Mouse (Mus musculus) right cerebral cortex, adult 2 months (tissue): ENCODE results near the gene Dhps.

Experiments
- DNase-seq, 2 experiments: peaks; one replicate each; pipeline ENCODE4 v3.0.0; 2021 to 2022; ENCODE audit warnings: low spot score in 2 of 2

Gene Dhps

GRCm38 (mm10) chr8:85071514-85072281 is at the start of gene Dhps:
Gene Dhps (plus strand): TSS chr8:85071757.
- DNase-seq, result peak; percentile 91 to 94

GRCm38 (mm10) chr8:85023846-85024245 is 47.7 kb upstream of the Dhps start:
- no peak for DNase-seq

- DNase-seq, result peak; percentile 81 to 85
Observed at GRCm38 (mm10) chr8:85025098-85025932, 46.2 kb upstream of the Dhps start, which contains the start of gene Asna1. Gene Asna1 (minus strand): TSS chr8:85025281.

GRCm38 (mm10) chr8:85026670-85027515 is 44.7 kb upstream of the Dhps start, which contains the start of gene Trir:
Gene Trir (plus strand): TSS chr8:85026823.
- DNase-seq, result peak; percentile 95 to 96

DNA sequence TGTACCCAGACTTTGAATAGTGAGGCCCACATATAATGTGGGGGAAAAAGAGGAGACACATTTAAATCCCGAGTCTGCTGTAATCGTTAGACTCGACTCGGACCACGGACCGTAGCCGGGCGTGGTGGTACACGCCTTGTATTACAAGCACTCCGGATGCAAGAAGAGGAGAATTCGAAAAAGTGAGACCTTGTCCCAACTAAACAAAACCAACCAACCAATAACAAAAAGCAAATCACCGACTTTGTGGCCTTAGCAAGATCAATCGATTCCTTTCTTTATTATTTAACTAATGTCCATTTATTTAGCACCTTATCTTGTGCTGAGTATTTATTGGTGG is 44.1 kb upstream of the Dhps start:
- no peak for DNase-seq

DNA sequence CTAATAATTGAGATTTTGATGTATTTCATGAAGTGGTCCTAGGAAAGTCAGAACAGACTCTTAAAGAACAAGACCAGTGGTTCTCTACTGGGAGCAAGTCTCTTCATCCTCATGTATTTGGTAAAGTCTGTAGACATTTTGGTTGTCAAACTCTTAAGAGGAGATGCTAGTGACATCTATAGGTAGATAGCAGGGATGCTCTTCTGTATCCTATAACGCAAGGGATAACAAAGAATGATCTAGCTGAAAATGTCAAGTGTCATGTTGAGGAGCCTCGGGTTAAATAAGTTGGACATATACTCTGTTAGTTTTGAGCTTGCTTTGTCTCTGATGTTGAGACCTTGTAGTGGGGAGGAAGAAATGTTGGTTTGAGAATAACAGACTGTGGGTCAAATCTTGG is 43.6 kb upstream of the Dhps start:
- DNase-seq, result no peak

- no peak for DNase-seq
Observed at GRCm38 (mm10) chr8:85029271-85029670, 42.3 kb upstream of the Dhps start.

DNA sequence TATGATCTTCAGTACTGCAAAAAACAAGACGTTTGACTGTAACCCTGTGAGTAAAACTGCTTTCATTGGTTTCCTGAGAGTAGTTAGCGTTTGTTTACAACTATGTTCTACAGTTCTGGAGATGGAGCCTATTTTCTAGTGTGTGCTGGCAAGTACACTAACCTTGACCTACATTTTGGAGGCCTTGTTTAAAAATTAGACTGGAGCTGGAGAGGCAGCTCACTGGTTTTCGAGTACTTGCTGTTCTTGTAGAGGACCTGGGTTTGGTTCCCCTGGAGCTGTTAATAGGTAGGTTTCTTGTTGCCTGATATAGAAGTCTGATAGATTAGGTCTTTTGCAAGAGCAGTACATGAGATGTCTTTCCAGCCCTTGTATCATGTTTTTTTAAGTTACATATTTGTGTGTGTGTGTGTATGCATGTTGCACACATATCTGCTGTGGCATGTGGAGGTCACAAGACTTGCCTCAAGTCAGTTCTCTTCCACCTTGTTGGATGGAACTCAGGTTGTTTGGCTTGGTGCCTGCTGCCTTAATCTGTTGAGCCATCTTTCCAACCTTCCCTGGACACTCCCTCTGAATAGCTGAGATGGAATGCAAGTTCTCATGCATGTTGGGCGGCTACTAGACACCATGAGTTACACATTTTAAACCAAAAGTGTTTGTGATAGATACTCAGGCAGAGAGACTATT is 38.8 kb upstream of the Dhps start:
- DNase-seq, result no peak

DNA sequence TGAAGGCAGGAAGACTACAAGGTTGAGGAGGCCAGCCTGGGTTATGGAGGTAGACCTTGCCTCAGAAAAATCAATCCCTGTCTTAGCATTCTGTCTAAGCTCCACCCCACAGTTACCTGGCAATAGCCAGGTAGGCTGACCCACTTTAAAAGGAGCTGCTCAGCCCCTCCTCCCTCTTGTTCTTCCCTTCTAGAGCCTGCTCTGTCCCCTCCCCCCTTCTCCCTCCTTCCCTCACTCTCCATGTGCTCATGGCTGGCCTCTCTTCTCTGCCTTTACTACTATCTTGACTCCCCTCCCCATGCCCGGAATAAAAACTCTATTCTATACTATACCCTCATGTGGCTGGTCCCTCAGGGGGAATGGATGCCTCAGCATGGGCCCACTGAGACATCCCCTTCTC is 37.7 kb upstream of the Dhps start:
- no peak for DNase-seq

DNA sequence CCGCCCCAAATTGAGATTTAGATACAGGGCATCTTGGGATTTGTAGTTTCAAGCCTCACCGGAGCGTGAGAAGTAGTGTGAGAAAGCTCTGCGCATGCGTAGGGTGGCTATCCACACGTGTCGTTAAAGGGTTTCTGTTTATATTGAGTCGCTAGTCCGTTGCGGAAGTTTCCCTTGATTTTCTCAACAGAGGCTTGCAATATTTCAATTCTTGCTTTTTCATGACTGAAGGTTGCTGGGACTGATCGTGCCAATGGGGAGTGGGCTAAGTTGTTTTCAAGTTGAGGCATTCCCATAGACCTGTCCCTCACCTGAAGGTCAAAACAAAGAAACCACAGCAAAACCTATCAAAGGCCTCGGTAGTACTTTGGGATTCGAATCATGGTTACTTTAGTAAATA is 36.8 kb upstream of the Dhps start:
- peak; percentile 72 to 76 for DNase-seq

- no peak for DNase-seq
Observed at GRCm38 (mm10) chr8:85035165-85035727, 36.3 kb upstream of the Dhps start.

- DNase-seq, result no peak
Observed at GRCm38 (mm10) chr8:85035728-85036310, 35.7 kb upstream of the Dhps start.

- no peak for DNase-seq
Observed at GRCm38 (mm10) chr8:85036381-85036717, 35.2 kb upstream of the Dhps start.

- DNase-seq, result peak; percentile 92 to 94
Observed at GRCm38 (mm10) chr8:85036718-85037365, 34.7 kb upstream of the Dhps start, which contains the start of gene Tnpo2. Gene Tnpo2 (plus strand): TSS chr8:85036915.

DNA sequence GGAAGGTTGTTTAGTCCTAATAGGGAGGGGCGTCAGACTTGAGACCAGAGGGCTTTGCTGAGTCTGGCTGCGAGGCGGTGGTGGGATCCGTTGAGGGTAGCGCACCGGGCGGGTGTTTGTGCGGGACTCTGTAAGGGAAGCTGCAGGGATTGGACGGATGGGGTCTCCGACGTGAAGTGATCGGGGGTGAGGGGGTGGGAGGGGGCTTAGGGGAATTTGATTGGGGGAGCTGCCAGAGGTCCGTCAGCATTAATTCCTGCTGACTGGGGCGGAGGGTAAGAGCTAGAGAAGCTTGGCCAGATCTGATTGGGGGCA is 34.2 kb upstream of the Dhps start:
- DNase-seq, result peak in 1 of 2 experiments; percentile 43

DNA sequence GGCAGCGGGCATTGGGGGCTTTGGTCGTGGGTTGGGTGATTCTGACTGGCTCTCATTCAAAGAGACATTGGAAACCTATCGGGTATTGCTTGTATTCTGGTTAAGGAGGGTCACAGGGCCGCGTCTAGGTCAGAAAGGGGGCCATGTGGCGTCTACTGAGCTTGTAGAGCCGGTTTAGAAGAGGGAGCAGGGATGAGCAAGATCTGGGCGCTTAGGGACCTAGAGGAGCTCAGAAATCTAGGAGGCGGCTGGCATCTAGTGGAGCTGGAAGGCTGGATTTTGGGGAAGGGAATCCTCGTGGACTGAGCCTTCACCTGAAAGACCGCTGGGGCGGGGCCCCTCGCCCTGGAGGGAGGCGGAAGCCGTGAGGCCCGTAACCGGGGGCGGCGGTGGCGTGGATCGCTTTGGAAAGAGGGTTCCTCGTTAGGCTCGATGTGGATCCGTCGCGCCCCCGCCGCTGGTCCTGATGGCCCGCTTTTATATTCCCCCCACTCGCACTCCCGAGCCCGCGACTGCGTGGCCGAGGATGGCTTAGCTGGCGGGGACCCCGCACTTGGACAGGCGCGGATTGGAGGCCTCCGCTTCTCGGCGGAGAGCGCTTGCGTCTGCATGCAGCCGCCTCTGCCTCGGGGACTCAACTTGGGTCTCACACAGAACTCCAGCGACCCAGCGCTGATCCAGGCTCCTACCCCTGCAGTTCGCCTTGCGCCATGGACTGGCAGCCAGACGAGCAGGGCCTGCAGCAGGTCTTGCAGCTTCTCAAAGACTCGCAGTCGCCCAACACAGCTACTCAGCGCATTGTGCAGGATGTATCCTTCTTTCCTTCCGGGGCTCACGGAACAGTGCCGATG is 33.7 kb upstream of the Dhps start:
- DNase-seq, result peak; percentile 63 to 64

- DNase-seq, result no peak
Observed at GRCm38 (mm10) chr8:85043619-85044018, 27.9 kb upstream of the Dhps start.

DNA sequence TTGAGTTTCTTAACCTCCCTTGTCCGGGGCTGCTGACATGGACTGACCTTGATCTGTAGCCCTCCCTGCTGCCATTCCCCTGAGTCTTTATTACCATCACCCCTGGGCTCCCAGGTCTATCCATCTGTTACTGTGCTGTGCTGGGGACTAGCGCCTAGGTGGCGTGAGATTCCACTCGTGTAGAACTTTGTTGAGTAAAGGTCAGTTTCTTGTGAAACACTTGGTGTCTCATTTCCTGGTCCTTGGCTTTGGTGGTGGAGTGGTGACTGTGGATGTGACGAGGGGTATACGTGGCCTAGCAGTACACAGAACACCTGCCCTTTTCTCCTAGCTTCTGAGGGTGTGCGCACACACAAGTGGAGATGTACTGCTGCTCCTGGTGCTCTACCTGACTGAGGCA is 14.2 kb upstream of the Dhps start:
- no peak for DNase-seq

DNA sequence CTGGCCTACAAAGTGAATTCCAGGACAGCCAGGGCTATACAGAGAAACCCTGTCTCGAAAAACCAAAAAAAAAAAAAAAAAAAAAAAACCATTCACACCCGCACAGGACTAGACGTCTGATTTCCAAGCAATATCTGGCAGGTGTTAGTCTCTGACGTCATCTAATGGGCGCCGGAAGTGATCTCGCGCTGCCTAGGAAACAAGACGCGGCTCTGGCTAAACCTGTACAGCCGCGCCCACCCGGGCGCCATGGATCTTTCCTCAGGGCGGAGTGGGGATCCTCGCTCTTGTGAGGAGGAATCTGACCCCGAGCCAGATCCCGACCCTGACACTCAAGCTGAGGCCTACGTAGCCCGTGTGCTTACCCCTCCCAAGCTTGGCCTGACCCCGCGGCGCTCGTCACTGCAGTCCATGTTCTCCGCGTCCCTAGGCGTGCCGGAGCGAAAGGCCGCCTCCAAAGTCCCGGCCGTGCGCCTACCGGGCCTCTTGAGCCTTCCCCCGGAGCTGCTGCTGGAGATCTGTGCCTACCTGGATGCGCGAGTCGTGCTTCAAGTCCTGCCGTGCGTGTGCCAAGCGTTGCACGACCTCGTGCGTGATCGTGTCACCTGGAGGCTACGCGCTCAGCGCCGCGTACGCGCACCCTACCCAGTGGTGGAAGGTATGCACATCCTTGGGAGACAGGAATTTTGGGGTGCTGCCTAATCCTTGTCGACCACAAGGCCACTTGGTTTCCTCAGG is 11.5 kb upstream of the Dhps start, which contains the start of gene Fbxw9:
Gene Fbxw9 (plus strand): TSS at position 177 of the 738 bp plus-strand sequence.
- peak; percentile 94 to 96 for DNase-seq
